Mouse (Mus musculus) testis, adult 2 months (tissue): ENCODE data around the gene Usp28. TPM values are rescaled to one million over a fixed set of nuclear protein-coding genes. Genes with fewer than 3 reads are reported as not detected.

ENCODE experiments used
- H3K27ac ChIP-seq: fragments of 200-500 bp; 2 replicates; pipeline ENCODE4 v1.5.1; 2012; ENCODE audit warnings: low read depth, low read length; ENCODE audit not compliant: control insufficient read depth, insufficient read depth
- H3K27me3 ChIP-seq: fragments of 200-500 bp; 2 replicates; pipeline ENCODE4 v1.6.1; 2012; ENCODE audit warnings: mild to moderate bottlenecking, low read length, moderate library complexity; ENCODE audit not compliant: control insufficient read depth, insufficient read depth
- H3K36me3 ChIP-seq: fragments of 200-500 bp; 2 replicates; pipeline ENCODE4 v1.6.1; 2012; ENCODE audit warnings: mild to moderate bottlenecking, low read length; ENCODE audit not compliant: control insufficient read depth, insufficient read depth
- H3K4me1 ChIP-seq: fragments of 200-500 bp; 2 replicates; pipeline ENCODE4 v1.6.1; 2012; ENCODE audit warnings: low read length; ENCODE audit not compliant: control insufficient read depth, insufficient read depth
- H3K4me3 ChIP-seq: fragments of 200-500 bp; 2 replicates; pipeline ENCODE4 v1.5.1; 2012; ENCODE audit warnings: low read depth, mild to moderate bottlenecking, low read length, moderate library complexity, mixed read lengths; ENCODE audit not compliant: control insufficient read depth
- CTCF ChIP-seq: fragments of 200-500 bp; IDR thresholded peaks from 2 replicates; pipeline ENCODE4 v1.5.1; 2012; ENCODE audit warnings: low read depth, mild to moderate bottlenecking, inconsistent platforms, low read length, moderate library complexity; ENCODE audit not compliant: control insufficient read depth, insufficient read depth, insufficient replicate concordance
- POLR2A ChIP-seq: fragments of 200-500 bp; IDR thresholded peaks from 2 replicates; pipeline ENCODE4 v1.6.1; 2012; ENCODE audit warnings: low read depth, mild to moderate bottlenecking, inconsistent platforms, low read length, moderate library complexity; ENCODE audit not compliant: control insufficient read depth
- polyA plus RNA-seq: library from polyadenylated mRNA; depleted of rRNA; stranded (reverse); fragments of >200 nt; gene quantifications from 2 replicates; pipeline ENCODE4 v1.2.3, GENCODE M21; 2012; rRNA removed

Usp28 gene
- polyA plus RNA-seq, 1 experiment = 17.2 TPM

DNA sequence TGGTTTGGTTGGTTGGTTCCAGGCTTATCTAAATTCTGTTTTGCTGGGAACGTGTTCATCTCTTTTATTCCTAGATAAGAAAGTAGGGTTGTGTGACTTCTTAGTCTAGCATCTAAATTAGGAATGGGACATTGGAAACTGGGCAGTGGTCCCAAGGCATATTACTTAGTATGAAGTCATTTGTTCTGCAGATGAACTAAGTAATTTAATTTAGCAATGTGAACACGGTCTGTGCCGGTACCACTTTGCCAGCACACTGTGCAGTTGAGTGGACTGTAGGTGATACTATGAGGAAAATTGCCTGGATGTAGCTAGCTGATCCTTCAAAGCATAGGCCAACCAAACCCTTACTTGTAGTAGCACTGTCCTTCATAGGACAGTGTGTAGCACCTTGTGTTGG lies 91.7 kb downstream of the Usp28 start:
- TF ChIP-seq POLR2A = no peak
- no peak for TF ChIP-seq CTCF
- H3K36me3 ChIP-seq = peaks cover 6% of the 10 kb centered on the region
- no peaks in the 10 kb centered on the region for H3K4me1 ChIP-seq
- no peaks in the 10 kb centered on the region for H3K27me3 ChIP-seq
- no peak overlapping the region; the same call in 1 of the 2 replicates for H3K27ac ChIP-seq
- no peak overlapping the region for H3K4me3 ChIP-seq

DNA sequence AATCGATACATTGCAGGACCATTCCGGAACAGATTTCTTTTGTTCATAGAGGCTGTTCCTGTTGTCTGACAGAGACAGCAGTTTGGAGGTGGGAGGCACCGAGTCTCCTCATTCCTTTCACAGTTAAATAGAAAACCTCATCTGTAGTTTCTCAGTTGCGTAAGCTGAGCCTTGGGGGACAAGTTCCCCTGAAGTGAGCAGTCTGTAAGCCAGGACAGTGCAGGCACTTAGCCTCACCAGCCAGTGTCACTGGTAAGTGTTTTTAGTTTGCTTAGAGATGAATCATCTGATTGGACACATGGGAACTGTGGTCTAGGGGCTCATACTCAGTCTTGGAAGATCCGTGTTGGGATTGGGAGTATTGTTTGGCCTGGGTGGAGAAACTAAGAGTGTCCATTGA lies 95.9 kb downstream of the Usp28 start, which contains the start of gene Tmprss5:
Gene Tmprss5, plus strand, starts transcription at position 154 of the 400 bp plus-strand sequence.
- no peaks in the 10 kb centered on the region for H3K4me1 ChIP-seq
- peak within 1 kb of the TSS; percentile 49 for H3K27ac ChIP-seq
- TF ChIP-seq POLR2A (no peak), CTCF (no peak)
- H3K4me3 ChIP-seq = no peak within 1 kb of the TSS
- peaks cover 4% of the 10 kb centered on the region for H3K36me3 ChIP-seq
- no peaks in the 10 kb centered on the region for H3K27me3 ChIP-seq

DNA sequence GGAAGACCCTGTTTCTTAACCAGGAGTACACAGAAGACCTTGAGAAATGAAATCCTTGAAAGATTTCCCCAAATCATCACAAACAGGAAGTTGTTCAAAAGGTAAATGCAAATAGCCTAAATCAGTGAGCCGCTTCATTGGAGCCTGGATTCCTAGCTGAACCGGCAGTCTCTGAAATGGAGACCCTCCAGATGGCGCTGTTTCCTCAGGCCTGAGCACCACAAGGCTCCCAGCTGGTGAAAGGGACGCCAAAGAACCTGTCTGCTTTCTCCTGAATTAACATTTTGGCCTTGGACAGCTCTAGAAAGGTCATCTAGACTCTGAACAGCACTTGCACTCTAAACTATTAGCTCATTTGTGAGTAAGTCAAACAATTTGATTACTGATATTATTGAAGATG lies 96.4 kb downstream of the Usp28 start:
- Histone ChIP-seq H3K36me3 (peaks cover 4% of the 10 kb centered on the region), H3K27me3 (no peaks in the 10 kb centered on the region), H3K27ac (peak overlapping the region; percentile 49; the same call in 1 of the 2 replicates), H3K4me3 (no peak overlapping the region), H3K4me1 (no peaks in the 10 kb centered on the region)
- TF ChIP-seq CTCF (peak; percentile 61; the same call in 1 of the 2 replicates), POLR2A (no peak)

DNA sequence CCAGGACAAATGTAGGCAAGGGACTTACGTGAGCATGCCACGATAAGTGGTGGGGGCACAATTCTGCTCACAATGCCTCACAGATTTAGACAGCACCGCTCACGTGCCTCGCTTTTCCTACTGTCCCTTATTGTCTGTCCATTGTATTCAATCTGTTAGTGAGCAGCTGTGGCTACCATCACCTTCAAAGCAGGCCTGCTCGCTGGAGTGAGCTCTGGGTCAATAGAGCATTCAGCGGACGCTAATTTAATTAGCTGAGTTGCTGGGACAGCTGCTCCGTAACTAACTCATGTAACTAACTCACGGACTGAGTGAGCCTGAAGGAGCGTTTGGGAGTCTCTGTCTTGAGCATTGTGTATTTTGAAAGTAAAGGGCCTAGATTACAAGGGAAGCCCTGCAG lies 102.1 kb downstream of the Usp28 start:
- Histone ChIP-seq H3K27ac (no peak overlapping the region), H3K36me3 (no peaks in the 10 kb centered on the region), H3K4me1 (no peaks in the 10 kb centered on the region), H3K27me3 (no peaks in the 10 kb centered on the region), H3K4me3 (no peak overlapping the region)
- TF ChIP-seq POLR2A (no peak), CTCF (no peak)

Other genes starting within 250 kb of the Usp28 start
- 2.4 and 2.6 TPM in 2 replicates for gene Zbtb16, start 149.2 kb upstream of the Usp28 start, polyA plus RNA-seq
- gene Htr3a, start 74.3 kb upstream of the Usp28 start, polyA plus RNA-seq = 0.40 and 0.52 TPM in 2 replicates
- gene Htr3b, start 20.4 kb upstream of the Usp28 start, polyA plus RNA-seq = 0.11 and 0.12 TPM in 2 replicates
- gene Zw10, start 70.2 kb downstream of the Usp28 start, polyA plus RNA-seq = 16.2 and 18.6 TPM in 2 replicates
- 1.7 and 2.1 TPM in 2 replicates for gene Tmprss5, start 95.9 kb downstream of the Usp28 start, polyA plus RNA-seq